Mouse (Mus musculus): ENCODE results near the gene Asb17. TPM values are rescaled to one million over a fixed set of nuclear protein-coding genes. Genes with fewer than 3 reads are reported as not detected.

Gene Asb17
- polyA plus RNA-seq, 1 experiment = not detected

DNA sequence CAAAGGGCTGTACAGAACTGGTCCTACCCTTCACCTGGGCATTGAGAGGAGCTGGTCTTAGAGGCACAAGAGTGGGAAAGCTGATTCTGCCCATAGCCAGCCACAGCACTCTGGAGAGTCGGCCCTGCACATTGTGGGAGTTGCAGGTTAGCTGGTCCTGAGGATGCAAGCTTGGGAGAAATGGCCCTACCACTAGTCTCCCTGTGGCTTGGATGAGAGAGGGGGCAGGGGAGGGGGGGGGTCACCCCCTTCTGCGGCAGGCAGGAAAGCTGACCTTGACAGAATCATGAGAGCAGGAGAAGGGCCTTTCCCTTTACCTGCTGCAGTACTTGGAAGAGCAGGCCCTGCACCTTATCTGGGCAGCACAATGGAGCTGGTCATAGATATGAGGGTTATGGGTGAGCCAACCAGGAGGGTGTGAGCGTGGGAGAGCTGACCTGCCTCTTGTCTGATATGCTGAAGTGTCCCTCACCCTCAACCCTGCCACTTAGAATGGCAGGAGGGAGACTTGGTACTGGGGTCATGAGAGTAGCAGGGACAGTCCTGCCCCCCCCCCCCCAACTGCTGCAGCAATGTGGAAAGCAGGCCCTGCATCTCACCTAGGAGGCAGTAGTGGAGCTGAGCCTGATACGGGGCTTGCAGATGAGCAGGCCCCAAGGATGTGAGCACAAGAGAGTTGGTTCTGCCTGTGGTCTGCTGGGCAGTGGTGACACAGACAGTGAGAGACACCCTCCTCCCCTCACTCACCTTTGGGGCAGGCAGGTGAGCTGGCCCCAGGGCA lies 11.9 kb upstream of the Asb17 start:
- Histone ChIP-seq H3K27ac (ENCODE audit: insufficient read depth, low read depth, low read length) (no peak overlapping the region), H3K36me3 (ENCODE audit: control insufficient read depth, insufficient read depth, low read length) (no peaks in the 10 kb centered on the region), H3K4me1 (ENCODE audit: control insufficient read depth, insufficient read depth, insufficient read length, low read length) (no peaks in the 10 kb centered on the region), H3K27me3 (ENCODE audit: control insufficient read depth, insufficient read depth, low read length) (no peaks in the 10 kb centered on the region), H3K4me3 (ENCODE audit: low read depth, low read length) (no peak overlapping the region)
- no peak for TF ChIP-seq CTCF (IDR thresholded peaks at IDR 0.05; ENCODE audit: extremely low read depth, insufficient read length, insufficient replicate concordance, low read depth, low read length)
- TF ChIP-seq POLR2A (IDR thresholded peaks at IDR 0.05; ENCODE audit: low read depth, low read length) = no peak
- 76% methylated on average over 4 of the region's 4 CpGs for WGBS

- H3K27me3 ChIP-seq (ENCODE audit: control insufficient read depth, insufficient read depth, low read length) = no peaks in the 10 kb centered on the region
- no peaks in the 10 kb centered on the region for H3K36me3 ChIP-seq (ENCODE audit: control insufficient read depth, insufficient read depth, low read length)
- TF ChIP-seq POLR2A (IDR thresholded peaks at IDR 0.05; ENCODE audit: low read depth, low read length) (no peak), CTCF (IDR thresholded peaks at IDR 0.05; ENCODE audit: extremely low read depth, insufficient read length, insufficient replicate concordance, low read depth, low read length) (no peak)
- no peak overlapping the region for H3K27ac ChIP-seq (ENCODE audit: insufficient read depth, low read depth, low read length)
- 88% methylated on average over 6 of the region's 6 CpGs for WGBS
- no peak overlapping the region for H3K4me3 ChIP-seq (ENCODE audit: low read depth, low read length)
- no peaks in the 10 kb centered on the region for H3K4me1 ChIP-seq (ENCODE audit: control insufficient read depth, insufficient read depth, insufficient read length, low read length)
Observed at GRCm38 (mm10) chr3:153832654-153832945, 11.4 kb upstream of the Asb17 start.

GRCm38 (mm10) chr3:153834071-153834470 lies 9.9 kb upstream of the Asb17 start:
- Histone ChIP-seq H3K36me3 (ENCODE audit: control insufficient read depth, insufficient read depth, low read length) (no peaks in the 10 kb centered on the region), H3K27ac (ENCODE audit: insufficient read depth, low read depth, low read length) (no peak overlapping the region), H3K27me3 (ENCODE audit: control insufficient read depth, insufficient read depth, low read length) (no peaks in the 10 kb centered on the region), H3K4me3 (ENCODE audit: low read depth, low read length) (no peak overlapping the region), H3K4me1 (ENCODE audit: control insufficient read depth, insufficient read depth, insufficient read length, low read length) (no peaks in the 10 kb centered on the region)
- no peak for TF ChIP-seq POLR2A (IDR thresholded peaks at IDR 0.05; ENCODE audit: low read depth, low read length)
- TF ChIP-seq CTCF (IDR thresholded peaks at IDR 0.05; ENCODE audit: extremely low read depth, insufficient read length, insufficient replicate concordance, low read depth, low read length) = no peak
- 85% methylated on average over 4 of the region's 4 CpGs for WGBS

GRCm38 (mm10) chr3:153835455-153836086 lies 8.4 kb upstream of the Asb17 start:
- Histone ChIP-seq H3K36me3 (ENCODE audit: control insufficient read depth, insufficient read depth, low read length) (no peaks in the 10 kb centered on the region), H3K4me3 (ENCODE audit: low read depth, low read length) (no peak overlapping the region), H3K4me1 (ENCODE audit: control insufficient read depth, insufficient read depth, insufficient read length, low read length) (no peaks in the 10 kb centered on the region), H3K27me3 (ENCODE audit: control insufficient read depth, insufficient read depth, low read length) (no peaks in the 10 kb centered on the region), H3K27ac (ENCODE audit: insufficient read depth, low read depth, low read length) (no peak overlapping the region)
- 0 out of 2 replicates have a peak, but pooled peaks have one; percentile 16 for TF ChIP-seq POLR2A (IDR thresholded peaks at IDR 0.05; ENCODE audit: low read depth, low read length)
- peak; percentile 92; the same call in 1 of the 2 replicates for TF ChIP-seq CTCF (IDR thresholded peaks at IDR 0.05; ENCODE audit: extremely low read depth, insufficient read length, insufficient replicate concordance, low read depth, low read length)
- WGBS = 57% methylated on average over 7 of the region's 7 CpGs

- Histone ChIP-seq H3K36me3 (ENCODE audit: control insufficient read depth, insufficient read depth, low read length) (no peaks in the 10 kb centered on the region), H3K4me1 (ENCODE audit: control insufficient read depth, insufficient read depth, insufficient read length, low read length) (no peaks in the 10 kb centered on the region), H3K4me3 (ENCODE audit: low read depth, low read length) (no peak overlapping the region), H3K27me3 (ENCODE audit: control insufficient read depth, insufficient read depth, low read length) (no peaks in the 10 kb centered on the region), H3K27ac (ENCODE audit: insufficient read depth, low read depth, low read length) (no peak overlapping the region)
- TF ChIP-seq CTCF (IDR thresholded peaks at IDR 0.05; ENCODE audit: extremely low read depth, insufficient read length, insufficient replicate concordance, low read depth, low read length) (no peak), POLR2A (IDR thresholded peaks at IDR 0.05; ENCODE audit: low read depth, low read length) (no peak)
- WGBS = 84% methylated on average over 3 of the region's 3 CpGs
Observed at GRCm38 (mm10) chr3:153836316-153836715, 7.7 kb upstream of the Asb17 start.

DNA sequence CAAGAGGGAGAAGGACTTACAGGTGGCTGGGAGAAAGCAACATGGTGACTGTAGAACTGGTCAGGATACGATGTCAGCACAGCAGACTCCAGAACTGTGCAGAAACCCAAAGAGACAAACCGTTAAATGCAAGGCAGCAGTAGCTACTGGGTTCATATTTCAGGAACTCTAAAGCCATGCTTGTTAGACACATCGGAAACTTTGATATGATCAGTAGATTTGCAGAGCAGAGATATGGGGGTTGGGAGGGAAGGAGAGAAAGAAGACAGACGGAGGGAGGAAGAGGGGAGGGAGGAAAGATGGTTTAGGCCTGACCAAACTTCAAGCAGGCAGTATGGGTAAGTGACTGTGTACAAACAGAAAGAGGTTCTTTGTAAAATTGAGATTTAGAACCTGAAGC lies 6.4 kb upstream of the Asb17 start:
- 55% methylated on average over 4 of the region's 4 CpGs for WGBS
- TF ChIP-seq POLR2A (IDR thresholded peaks at IDR 0.05; ENCODE audit: low read depth, low read length) (no peak), CTCF (IDR thresholded peaks at IDR 0.05; ENCODE audit: extremely low read depth, insufficient read length, insufficient replicate concordance, low read depth, low read length) (no peak)
- H3K4me1 ChIP-seq (ENCODE audit: control insufficient read depth, insufficient read depth, insufficient read length, low read length) = no peaks in the 10 kb centered on the region
- H3K27ac ChIP-seq (ENCODE audit: insufficient read depth, low read depth, low read length) = no peak overlapping the region
- no peaks in the 10 kb centered on the region for H3K36me3 ChIP-seq (ENCODE audit: control insufficient read depth, insufficient read depth, low read length)
- H3K4me3 ChIP-seq (ENCODE audit: low read depth, low read length) = no peak overlapping the region
- no peaks in the 10 kb centered on the region for H3K27me3 ChIP-seq (ENCODE audit: control insufficient read depth, insufficient read depth, low read length)

DNA sequence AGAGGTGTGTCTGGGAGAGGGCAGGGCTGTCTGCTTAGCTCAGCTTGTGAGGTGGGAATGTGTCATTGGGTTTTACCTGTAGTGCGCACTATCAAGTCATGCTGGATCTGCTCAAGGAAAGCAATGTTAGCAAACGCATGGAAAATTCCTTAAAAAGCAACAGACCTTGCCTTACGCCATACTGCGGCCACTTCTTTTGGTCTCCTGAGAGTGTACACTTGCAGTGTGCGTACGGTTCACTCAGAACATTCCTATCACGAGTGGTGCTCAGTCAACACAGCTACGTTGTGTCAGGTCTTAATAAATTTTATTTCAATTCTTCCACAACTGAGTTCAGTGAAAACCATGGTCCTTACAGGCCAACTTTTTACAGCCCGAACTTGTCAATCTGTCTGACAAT lies 748 bp downstream of the Asb17 start:
- 91% methylated on average over 9 of the region's 9 CpGs for WGBS
- Histone ChIP-seq H3K4me3 (ENCODE audit: low read depth, low read length) (no peak overlapping the region), H3K27ac (ENCODE audit: insufficient read depth, low read depth, low read length) (no peak overlapping the region), H3K4me1 (ENCODE audit: control insufficient read depth, insufficient read depth, insufficient read length, low read length) (no peaks in the 10 kb centered on the region), H3K36me3 (ENCODE audit: control insufficient read depth, insufficient read depth, low read length) (no peaks in the 10 kb centered on the region), H3K27me3 (ENCODE audit: control insufficient read depth, insufficient read depth, low read length) (no peaks in the 10 kb centered on the region)
- TF ChIP-seq CTCF (IDR thresholded peaks at IDR 0.05; ENCODE audit: extremely low read depth, insufficient read length, insufficient replicate concordance, low read depth, low read length) (no peak), POLR2A (IDR thresholded peaks at IDR 0.05; ENCODE audit: low read depth, low read length) (no peak)
